Mouse (Mus musculus) lung, postnatal 10 days (tissue): ENCODE results near the gene Mgat4b.

Experiments
- DNase-seq: peaks from one replicate; pipeline ENCODE4 v3.0.0; 2021

Gene Mgat4b

GRCm38 (mm10) chr11:50201590-50201989 lies 9.1 kb upstream of the Mgat4b start:
- DNase-seq: no peak

GRCm38 (mm10) chr11:50203302-50203827 lies 7.3 kb upstream of the Mgat4b start:
- no peak for DNase-seq

- DNase-seq: no peak
Observed at GRCm38 (mm10) chr11:50205434-50205833, 5.3 kb upstream of the Mgat4b start.

GRCm38 (mm10) chr11:50206037-50206436 lies 4.7 kb upstream of the Mgat4b start:
- no peak for DNase-seq

- no peak for DNase-seq
Observed at GRCm38 (mm10) chr11:50207344-50207743, 3.3 kb upstream of the Mgat4b start.

GRCm38 (mm10) chr11:50208039-50208438 lies 2.7 kb upstream of the Mgat4b start:
- DNase-seq: no peak

- peak; percentile 98 for DNase-seq
Observed at GRCm38 (mm10) chr11:50210101-50210504, 587 bp upstream of the Mgat4b start.

- no peak for DNase-seq
Observed at GRCm38 (mm10) chr11:50211322-50212059, 801 bp downstream of the Mgat4b start.

- DNase-seq: no peak
Observed at GRCm38 (mm10) chr11:50212060-50212739, 1.5 kb downstream of the Mgat4b start.

GRCm38 (mm10) chr11:50212848-50213758 lies 2.4 kb downstream of the Mgat4b start:
- peak; percentile 86 for DNase-seq

- DNase-seq: no peak
Observed at GRCm38 (mm10) chr11:50214631-50215030, 3.9 kb downstream of the Mgat4b start.

- no peak for DNase-seq
Observed at GRCm38 (mm10) chr11:50215633-50216032, 4.9 kb downstream of the Mgat4b start.

- DNase-seq: no peak
Observed at GRCm38 (mm10) chr11:50216724-50217366, 6.2 kb downstream of the Mgat4b start.

- DNase-seq: no peak
Observed at GRCm38 (mm10) chr11:50217811-50218210, 7.1 kb downstream of the Mgat4b start.

- no peak for DNase-seq
Observed at GRCm38 (mm10) chr11:50219833-50220232, 9.1 kb downstream of the Mgat4b start.

- no peak for DNase-seq
Observed at GRCm38 (mm10) chr11:50222559-50223276, 12.0 kb downstream of the Mgat4b start.

- no peak for DNase-seq
Observed at GRCm38 (mm10) chr11:50223783-50224662, 13.3 kb downstream of the Mgat4b start.

- DNase-seq: peak; percentile 90
Observed at GRCm38 (mm10) chr11:50224671-50225530, 14.2 kb downstream of the Mgat4b start.

GRCm38 (mm10) chr11:50225611-50226378 lies 15.1 kb downstream of the Mgat4b start:
- peak; percentile 55 for DNase-seq
